Mouse (Mus musculus) gastrocnemius, adult 8-10 months (tissue): ENCODE measurements around the gene Rab12. TPM values are rescaled to one million over a fixed set of nuclear protein-coding genes. Genes with fewer than 3 reads are reported as not detected.
A peak's percentile ranks its signal among the peaks of the same experiment; 100 is the strongest.

Experiments
- DNase-seq, 2 experiments: peaks; one replicate each; pipeline ENCODE4 v3.0.0; 2022; ENCODE audit warnings: low spot score in 2 of 2
- total RNA-seq, 4 experiments: library from RNA; stranded (reverse); gene quantifications; 2 replicates each; pipeline ENCODE4 v1.2.4; 2022

Gene Rab12
- total RNA-seq, 4 experiments from 2014 or later: 189 to 250 (median 241) TPM

DNA sequence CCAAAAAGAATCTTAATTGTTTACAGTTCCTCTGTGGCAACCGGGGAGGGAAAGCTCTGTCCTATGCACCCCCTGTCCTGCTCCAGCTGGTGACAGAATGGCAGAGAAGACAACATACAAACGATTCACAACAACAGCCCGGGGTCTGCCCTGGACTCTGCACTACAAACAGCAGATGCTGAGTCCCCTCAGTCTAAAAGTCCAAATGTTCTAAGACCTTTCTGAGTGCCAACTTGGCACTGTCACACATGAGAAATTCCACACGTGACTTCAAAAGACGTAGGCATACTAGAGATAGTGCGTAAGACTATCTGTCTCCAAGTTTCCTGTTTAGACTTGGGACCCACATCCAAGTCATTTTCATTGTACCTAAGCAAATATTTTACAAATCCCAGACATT, 16.7 kb downstream of the Rab12 start:
- no peak for DNase-seq

DNA sequence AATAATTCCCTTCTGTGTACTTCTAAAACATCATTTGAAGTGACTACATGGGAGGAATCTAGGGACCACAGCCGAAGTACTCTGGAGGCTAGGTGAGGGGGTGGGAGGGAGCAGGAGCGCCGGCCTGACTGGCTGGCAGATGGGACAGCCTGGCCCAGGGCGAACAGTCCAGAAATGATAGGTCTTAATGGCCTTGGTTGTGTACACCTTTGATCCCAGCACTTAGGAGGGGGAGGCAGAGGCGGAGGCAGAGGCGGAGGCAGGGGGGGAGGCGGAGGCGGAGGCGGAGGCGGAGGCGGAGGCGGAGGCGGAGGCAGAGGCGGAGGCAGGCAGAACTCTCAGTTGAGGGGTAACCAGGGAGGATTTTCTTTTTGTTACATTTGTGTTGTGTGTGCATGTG, 20.9 kb downstream of the Rab12 start:
- DNase-seq: no peak

GRCm38 (mm10) chr17:66496589-66496988, 22.9 kb downstream of the Rab12 start:
- no peak for DNase-seq

DNA sequence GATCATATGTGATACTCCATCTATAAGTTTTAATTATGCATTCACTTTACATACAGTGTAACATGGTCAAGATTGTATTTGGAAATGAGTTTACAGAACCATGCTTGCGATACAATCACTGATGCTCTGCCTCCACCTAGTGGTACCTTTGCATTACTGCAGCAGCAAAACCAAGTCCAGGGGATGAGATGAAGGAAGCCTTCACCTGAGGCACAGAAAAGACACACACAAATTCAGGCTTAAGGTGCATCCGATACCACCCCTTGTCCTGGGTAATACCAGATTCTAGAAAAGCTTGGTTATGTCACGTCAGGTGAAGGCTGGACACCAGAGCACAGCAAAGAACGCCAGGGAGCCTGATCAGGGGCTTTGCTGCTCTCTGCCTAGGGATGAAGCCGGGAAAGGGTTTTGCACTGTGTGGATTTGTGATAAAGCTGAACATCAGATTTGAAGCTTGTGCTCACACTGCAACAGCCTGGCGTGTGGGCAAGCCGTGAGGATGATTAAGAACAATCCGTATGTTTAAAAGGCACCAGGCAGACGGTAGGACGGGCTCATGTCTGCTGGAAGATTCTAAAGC, 29.4 kb downstream of the Rab12 start:
- no peak for DNase-seq

GRCm38 (mm10) chr17:66486576-66486975, 33.0 kb downstream of the Rab12 start:
- DNase-seq: no peak

GRCm38 (mm10) chr17:66485742-66486141, 33.8 kb downstream of the Rab12 start:
- peak; percentile 37 to 51 for DNase-seq

GRCm38 (mm10) chr17:66484965-66485364, 34.6 kb downstream of the Rab12 start:
- DNase-seq: no peak

GRCm38 (mm10) chr17:66483651-66484454, 35.7 kb downstream of the Rab12 start:
- DNase-seq: no peak

GRCm38 (mm10) chr17:66481295-66481694, 38.2 kb downstream of the Rab12 start:
- DNase-seq: no peak

DNA sequence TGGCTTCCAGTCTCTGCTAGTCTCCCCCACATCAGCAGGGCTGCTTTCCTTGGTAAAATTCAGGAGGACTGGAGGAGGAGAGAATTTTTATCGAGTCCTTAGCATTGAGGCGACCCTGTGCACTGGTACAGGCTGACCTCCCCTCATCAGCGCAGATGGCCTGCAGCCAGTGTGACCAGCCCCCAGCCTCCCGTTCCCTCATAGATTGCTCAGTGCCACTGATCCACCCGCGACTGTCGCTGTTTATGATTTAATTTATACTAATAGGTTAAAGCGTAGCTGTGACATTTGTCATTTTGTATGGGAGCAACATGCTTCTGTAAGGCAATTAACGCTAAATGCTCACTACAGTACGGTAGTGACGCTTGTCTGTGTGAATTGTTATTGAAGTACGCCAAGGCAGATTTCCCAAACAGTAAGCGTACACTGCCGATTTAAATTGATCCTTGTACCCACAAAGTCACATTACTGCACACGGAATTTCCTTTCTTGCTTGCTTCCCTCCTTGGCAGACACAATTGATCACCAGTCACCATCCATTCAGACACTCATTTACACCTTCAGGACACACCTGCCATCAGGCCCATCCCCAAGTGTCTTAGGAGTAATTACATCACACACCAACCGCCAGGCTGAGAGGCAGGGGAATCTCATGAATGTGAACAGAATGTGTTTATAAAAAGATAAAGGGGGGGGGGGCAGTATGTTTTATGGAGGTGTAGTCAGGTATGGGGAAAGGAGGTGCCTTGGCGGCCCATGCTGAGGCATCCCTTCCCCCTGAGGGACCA, 38.8 kb downstream of the Rab12 start:
- no peak for DNase-seq

DNA sequence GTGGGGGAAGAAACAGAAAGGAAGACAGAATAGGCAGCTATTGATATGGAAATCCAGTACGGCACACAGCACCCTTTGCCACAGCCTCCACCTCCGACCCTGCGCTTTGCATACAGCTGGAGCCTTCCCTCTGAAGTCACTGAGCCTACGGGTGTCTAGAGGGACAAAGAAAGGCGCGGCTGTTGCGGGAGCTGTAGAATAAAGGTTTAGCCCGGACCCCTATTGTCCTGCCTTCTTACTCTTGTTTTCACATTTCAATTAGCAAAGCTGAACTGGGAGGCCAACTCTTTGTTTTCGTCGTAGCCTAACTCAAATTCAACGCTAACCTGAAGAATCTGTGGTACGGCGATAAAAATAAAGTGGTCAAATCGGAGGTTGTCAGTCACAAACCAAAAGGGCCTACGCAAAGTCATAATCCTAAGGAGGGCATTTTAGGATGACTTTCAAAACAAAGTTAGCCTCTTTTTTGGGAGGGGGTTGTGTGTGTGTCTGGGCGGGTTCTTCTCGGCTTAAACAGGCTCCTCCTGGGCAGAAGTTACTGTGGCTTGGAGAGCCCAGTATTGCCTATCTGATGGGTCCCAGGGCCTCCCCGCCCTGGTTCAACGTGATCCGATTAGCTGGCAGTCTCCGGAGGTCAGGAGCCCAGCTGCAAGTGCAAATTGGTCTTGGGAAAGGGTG, 39.6 kb downstream of the Rab12 start:
- no peak for DNase-seq

GRCm38 (mm10) chr17:66479311-66479710, 40.2 kb downstream of the Rab12 start:
- DNase-seq: no peak

- DNase-seq: no peak
Measured at GRCm38 (mm10) chr17:66473205-66473604, 46.3 kb downstream of the Rab12 start.

DNA sequence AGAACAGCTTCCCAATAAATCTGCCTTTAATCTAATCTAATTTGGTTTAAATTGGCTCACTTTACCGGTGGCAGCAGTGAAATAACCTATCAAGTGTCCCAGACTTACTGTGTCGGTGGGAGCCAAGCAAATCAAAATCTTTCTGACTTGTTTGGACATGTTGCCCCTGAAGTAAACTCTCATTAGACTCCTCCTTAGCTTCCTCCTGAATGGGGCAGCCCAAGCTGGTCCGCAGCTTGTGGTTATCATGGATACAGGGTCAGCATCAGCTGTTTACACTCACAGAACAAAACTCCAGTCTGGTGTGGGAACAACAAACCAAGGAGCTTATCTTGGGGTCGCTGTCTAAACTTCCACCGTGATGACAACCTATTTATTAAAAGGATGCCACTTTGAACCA, 47.8 kb downstream of the Rab12 start:
- no peak for DNase-seq

- no peak for DNase-seq
Measured at GRCm38 (mm10) chr17:66471252-66471651, 48.3 kb downstream of the Rab12 start.

- DNase-seq: no peak
Measured at GRCm38 (mm10) chr17:66470020-66470419, 49.5 kb downstream of the Rab12 start.

GRCm38 (mm10) chr17:66457278-66457677, 62.3 kb downstream of the Rab12 start:
- DNase-seq: no peak

DNA sequence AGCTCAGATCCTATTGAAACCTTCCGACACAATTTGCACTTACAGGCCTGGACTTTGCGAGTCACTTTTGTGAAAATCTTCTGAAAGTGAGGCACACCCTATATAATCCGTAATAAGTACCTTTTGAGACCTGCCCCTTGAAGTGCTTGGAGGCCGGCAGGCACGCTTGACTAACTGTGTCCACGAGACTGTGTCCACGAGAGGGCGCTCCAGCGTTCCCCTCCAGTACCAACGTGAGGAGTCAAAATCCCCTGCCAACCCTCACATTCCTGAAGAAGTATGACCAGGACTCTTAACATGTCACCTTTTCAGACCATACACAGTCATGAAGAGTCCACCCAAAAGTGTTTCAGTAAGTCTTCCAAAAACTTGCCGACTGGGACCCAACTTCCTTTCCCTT, 68.4 kb downstream of the Rab12 start:
- DNase-seq: peak; percentile 70 to 76

DNA sequence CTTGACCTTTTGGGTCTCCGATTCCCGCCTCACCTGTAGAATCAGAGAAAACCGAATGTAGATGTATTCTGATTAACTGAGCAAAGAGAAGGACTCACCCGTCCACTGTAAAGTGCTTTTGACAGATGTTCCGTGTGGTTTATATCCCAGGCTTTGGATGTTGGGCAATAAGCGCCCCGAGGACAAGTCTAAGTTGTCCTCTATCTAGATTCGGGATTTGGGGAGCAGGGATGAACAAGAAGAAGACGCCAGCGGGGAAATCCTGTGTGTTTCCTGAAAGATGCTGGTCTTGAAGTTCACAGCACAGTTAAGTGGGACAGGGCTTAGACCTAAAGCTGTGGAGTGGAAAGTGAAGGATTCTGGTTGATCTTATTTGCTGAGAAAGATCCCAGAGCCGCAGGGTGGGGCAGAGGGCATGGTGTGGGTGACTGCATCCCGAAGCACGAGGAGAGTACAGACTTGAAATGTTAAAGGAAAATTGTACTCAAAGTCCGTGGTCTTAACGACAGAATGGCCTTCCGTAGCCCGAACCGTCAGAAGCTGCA, 68.9 kb downstream of the Rab12 start:
- DNase-seq: no peak

DNA sequence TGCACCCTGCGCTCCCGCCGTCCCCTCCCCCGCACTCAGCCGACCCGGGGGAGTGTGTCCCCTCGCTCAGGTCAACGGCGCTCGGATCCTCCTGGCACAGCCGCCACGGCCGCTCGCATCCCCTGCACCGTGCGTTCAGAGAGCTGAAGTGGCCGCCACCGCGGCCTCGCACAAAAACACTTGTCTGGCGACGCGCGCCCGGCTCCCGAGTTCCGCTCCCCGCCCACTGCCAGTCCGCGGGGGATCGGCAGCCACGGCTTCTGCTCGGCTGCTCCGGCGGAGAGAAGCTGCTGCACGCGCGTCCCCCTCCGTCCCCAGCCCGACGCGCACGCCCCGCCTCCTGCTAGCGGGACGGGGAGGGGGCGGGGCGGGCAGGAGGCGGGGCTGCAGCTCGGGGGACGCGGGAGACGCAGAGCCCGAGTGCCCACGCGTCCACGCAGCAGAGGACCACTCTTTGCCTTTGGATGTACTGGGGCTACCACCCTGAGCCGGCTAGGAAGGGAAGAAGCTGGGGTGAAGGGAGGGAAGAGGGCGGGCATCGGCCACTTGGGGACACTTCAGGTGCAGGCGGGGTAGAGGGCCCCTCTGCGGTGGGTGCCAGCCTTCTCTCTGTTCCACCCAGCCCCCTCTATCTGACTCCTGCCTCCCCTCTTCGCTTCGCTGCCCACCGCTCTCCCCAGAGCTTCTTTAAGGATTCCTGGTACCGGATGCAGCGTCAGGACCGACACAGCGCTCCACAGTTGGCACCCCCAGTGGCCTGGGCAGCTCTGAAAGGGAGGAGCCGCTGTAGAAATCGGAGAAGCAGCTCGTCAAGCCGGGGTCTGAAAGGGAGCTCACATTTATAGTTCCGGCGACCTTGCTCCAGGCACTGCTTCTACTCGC, 69.8 kb downstream of the Rab12 start, which contains the start of gene Mtcl1:
Mtcl1 (minus strand) TSS at position 291 of the 882 bp plus-strand sequence.
- peak; percentile 41 to 50 for DNase-seq
